ENCODE assay signal across 26 mouse cellular contexts in genomic region chrX:99167550-99167949, GRCm38 (mm10). TPM values are rescaled to one million over a fixed set of nuclear protein-coding genes. Genes with fewer than 3 reads are reported as not detected.
DNase-seq lines count a peak whose midpoint lies in the region; ATAC-seq and TF ChIP-seq lines count a peak whose summit lies in the region.
"Had no signal": no experiment of that assay in that cellular context is flagged by ENCODE, and none has a peak within 500 bp of the region (broad histone marks: within the 10 kb centered on the region; RNA-seq: fewer than 3 reads in every experiment).

No protein-coding gene starts in this region.

- peaks cover 3% of the 10 kb centered on the region for H3K4me1 ChIP-seq in liver, adult 2 months (ENCODE audit: control insufficient read depth, insufficient read depth, low read length)
- no peaks in the 10 kb centered on the region; the same call in 1 of the 2 replicates for H3K4me1 ChIP-seq in liver, embryonic 11.5 days (replicated peaks; ENCODE audit: control insufficient read depth, insufficient read depth, low read length)
- H3K4me1 ChIP-seq in liver, embryonic 16.5 days (ENCODE audit: control insufficient read depth, low read depth, low read length) = no peaks in the 10 kb centered on the region
- 0 out of 2 replicates have a peak, but pooled peaks cover 3% of the 10 kb centered on the region for H3K4me1 ChIP-seq in liver, embryonic 12.5 days
- H3K4me1 ChIP-seq in midbrain, embryonic 11.5 days (ENCODE audit: control insufficient read depth, insufficient read depth, low read length) = no peaks in the 10 kb centered on the region
- H3K4me1 ChIP-seq in midbrain, embryonic 13.5 days (replicated peaks) = no peaks in the 10 kb centered on the region
- H3K4me1 ChIP-seq in liver, postnatal 0 days (ENCODE audit: insufficient read depth) = no peaks in the 10 kb centered on the region
- H3K4me1 ChIP-seq: embryonic facial prominence, embryonic 15.5 days; forebrain, embryonic 12.5 days had no signal

- TF ChIP-seq EP300 in liver, postnatal 0 days (IDR thresholded peaks at IDR 0.05; ENCODE audit: low read depth) = no peak

- no peaks in the 10 kb centered on the region for H3K79me2 ChIP-seq in liver, adult 2 months (ENCODE audit: control insufficient read depth, insufficient read depth, low read length)

- no peak overlapping the region for H3K9ac ChIP-seq in liver, adult 2 months (ENCODE audit: low read depth, low read length)
- H3K9ac ChIP-seq in liver, embryonic 11.5 days (ENCODE audit: low read depth, low read length) = no peak overlapping the region
- H3K9ac ChIP-seq in liver, embryonic 16.5 days (ENCODE audit: low read depth, low read length) = no peak overlapping the region
- H3K9ac ChIP-seq in liver, embryonic 12.5 days = no peak overlapping the region
- no peak overlapping the region for H3K9ac ChIP-seq in midbrain, embryonic 11.5 days (ENCODE audit: low read length)
- no peak overlapping the region for H3K9ac ChIP-seq in midbrain, embryonic 13.5 days (replicated peaks)
- H3K9ac ChIP-seq in liver, postnatal 0 days (replicated peaks) = no peak overlapping the region
- H3K9ac ChIP-seq: embryonic facial prominence, embryonic 13.5 days; embryonic facial prominence, embryonic 15.5 days; forebrain, embryonic 12.5 days had no signal

- TF ChIP-seq POLR2A in liver, adult 2 months (IDR thresholded peaks at IDR 0.05; ENCODE audit: extremely low read depth, insufficient read depth, low read length) = no peak

- no peaks in the 10 kb centered on the region for H3K36me3 ChIP-seq in liver, adult 2 months (ENCODE audit: control insufficient read depth, insufficient read depth, low read length)
- H3K36me3 ChIP-seq in liver, embryonic 11.5 days (ENCODE audit: control insufficient read depth, insufficient read depth, low read length) = no peaks in the 10 kb centered on the region
- no peaks in the 10 kb centered on the region for H3K36me3 ChIP-seq in liver, embryonic 16.5 days (ENCODE audit: control insufficient read depth, insufficient read depth)
- H3K36me3 ChIP-seq in liver, embryonic 12.5 days = no peaks in the 10 kb centered on the region
- no peaks in the 10 kb centered on the region for H3K36me3 ChIP-seq in midbrain, embryonic 11.5 days (ENCODE audit: control insufficient read depth, insufficient read depth, low read length)
- H3K36me3 ChIP-seq in midbrain, embryonic 13.5 days = no peaks in the 10 kb centered on the region
- no peaks in the 10 kb centered on the region for H3K36me3 ChIP-seq in liver, postnatal 0 days (replicated peaks; ENCODE audit: insufficient read depth, low read length)
- H3K36me3 ChIP-seq: embryonic facial prominence, embryonic 13.5 days; embryonic facial prominence, embryonic 15.5 days; forebrain, embryonic 10.5 days; forebrain, embryonic 12.5 days had no signal

- no peaks in the 10 kb centered on the region for H3K27me3 ChIP-seq in liver, adult 2 months (ENCODE audit: control insufficient read depth, insufficient read depth, low read length)
- H3K27me3 ChIP-seq in liver, embryonic 11.5 days (replicated peaks; ENCODE audit: control insufficient read depth, insufficient read depth, low read length) = peaks cover 22% of the 10 kb centered on the region
- H3K27me3 ChIP-seq in liver, embryonic 16.5 days (ENCODE audit: control insufficient read depth, insufficient read depth, low read depth, low read length) = peaks cover 2% of the 10 kb centered on the region
- peaks cover 46% of the 10 kb centered on the region for H3K27me3 ChIP-seq in liver, embryonic 12.5 days (replicated peaks)
- peaks cover 19% of the 10 kb centered on the region for H3K27me3 ChIP-seq in midbrain, embryonic 11.5 days (ENCODE audit: control insufficient read depth, insufficient read depth, low read length)
- H3K27me3 ChIP-seq in midbrain, embryonic 13.5 days = peaks cover 68% of the 10 kb centered on the region; the same call in 1 of the 2 replicates
- peaks cover 9% of the 10 kb centered on the region; the same call in 1 of the 2 replicates for H3K27me3 ChIP-seq in liver, postnatal 0 days (ENCODE audit: insufficient read depth, low read length)
- H3K27me3 ChIP-seq: Patski had no signal

- no peak for ATAC-seq in liver, embryonic 11.5 days (replicated peaks; ENCODE audit: low FRiP score)
- ATAC-seq in liver, embryonic 16.5 days (ENCODE audit: low read depth) = peak; percentile 64; the same call in 1 of the 2 replicates
- no peak for ATAC-seq in liver, embryonic 12.5 days
- ATAC-seq in midbrain, embryonic 11.5 days (ENCODE audit: low FRiP score) = no peak
- ATAC-seq in midbrain, embryonic 13.5 days = no peak
- peak; percentile 88 for ATAC-seq in liver, postnatal 0 days
- ATAC-seq: activated CD4-positive, CD25-positive, alpha-beta regulatory T cell, adult 4 months; forebrain, embryonic 14.5 days; forebrain, embryonic 16.5 days; Patski had no signal

- DNase-seq in liver, adult 2 months (ENCODE audit: extremely low read depth, low read depth, low spot score) = peak; percentile 10
- no peak for DNase-seq in liver, embryonic 11.5 days (ENCODE audit: low spot score)
- peak; percentile 17 for DNase-seq in midbrain, embryonic 11.5 days (ENCODE audit: low spot score, missing footprints)
- peak; percentile 43 for DNase-seq in liver, postnatal 0 days
- DNase-seq in spleen, postnatal 14 days (ENCODE audit: low spot score in 2 of 2) = no peak
- DNase-seq: adrenal gland, adult 8-10 months; adrenal gland, postnatal 14 days; adrenal gland, postnatal 36 days; cerebellum, adult 18-20 months; cerebellum, adult 8-10 months; cerebellum, adult 9-11 months; cerebellum, postnatal 14 days; cerebellum, postnatal 36 days; embryo, embryonic 11 days had no signal

- H3K27ac ChIP-seq in liver, adult 2 months (replicated peaks; ENCODE audit: insufficient read depth, low read depth, low read length) = no peak overlapping the region
- H3K27ac ChIP-seq in liver, embryonic 11.5 days (ENCODE audit: low read depth, low read length) = no peak overlapping the region
- no peak overlapping the region for H3K27ac ChIP-seq in liver, embryonic 16.5 days (ENCODE audit: low read length)
- H3K27ac ChIP-seq in liver, embryonic 12.5 days = no peak overlapping the region
- no peak overlapping the region for H3K27ac ChIP-seq in midbrain, embryonic 11.5 days (ENCODE audit: low read depth, low read length)
- H3K27ac ChIP-seq in midbrain, embryonic 13.5 days = no peak overlapping the region
- no peak overlapping the region for H3K27ac ChIP-seq in liver, postnatal 0 days (ENCODE audit: low read depth)
- H3K27ac ChIP-seq: embryonic facial prominence, embryonic 13.5 days; embryonic facial prominence, embryonic 15.5 days; forebrain, embryonic 10.5 days; forebrain, embryonic 12.5 days had no signal

- no peak overlapping the region for H3K4me2 ChIP-seq in liver, embryonic 11.5 days
- no peak overlapping the region for H3K4me2 ChIP-seq in liver, embryonic 16.5 days (ENCODE audit: low read depth, low read length)
- no peak overlapping the region for H3K4me2 ChIP-seq in liver, embryonic 12.5 days
- H3K4me2 ChIP-seq in midbrain, embryonic 11.5 days = no peak overlapping the region
- no peak overlapping the region for H3K4me2 ChIP-seq in midbrain, embryonic 13.5 days (replicated peaks)
- H3K4me2 ChIP-seq in liver, postnatal 0 days (ENCODE audit: low read depth, low read length) = no peak overlapping the region
- H3K4me2 ChIP-seq: embryonic facial prominence, embryonic 13.5 days; embryonic facial prominence, embryonic 15.5 days; forebrain, embryonic 12.5 days had no signal

- H3K4me3 ChIP-seq in liver, adult 2 months (ENCODE audit: insufficient read depth, low read depth, low read length) = no peak overlapping the region
- no peak overlapping the region for H3K4me3 ChIP-seq in liver, embryonic 11.5 days (ENCODE audit: low read depth, low read length)
- H3K4me3 ChIP-seq in liver, embryonic 16.5 days (ENCODE audit: low read depth, low read length) = no peak overlapping the region
- no peak overlapping the region for H3K4me3 ChIP-seq in liver, embryonic 12.5 days
- no peak overlapping the region for H3K4me3 ChIP-seq in midbrain, embryonic 11.5 days (ENCODE audit: low read depth, low read length)
- no peak overlapping the region for H3K4me3 ChIP-seq in midbrain, embryonic 13.5 days (replicated peaks)
- no peak overlapping the region for H3K4me3 ChIP-seq in liver, postnatal 0 days (ENCODE audit: low read depth, low read length)
- H3K4me3 ChIP-seq: embryonic facial prominence, embryonic 13.5 days; embryonic facial prominence, embryonic 15.5 days; erythroblast, embryonic 14.5 days; forebrain, embryonic 10.5 days; forebrain, embryonic 12.5 days had no signal

- H3K9me3 ChIP-seq in liver, embryonic 11.5 days (ENCODE audit: control insufficient read depth, low read length) = no peaks in the 10 kb centered on the region
- no peaks in the 10 kb centered on the region for H3K9me3 ChIP-seq in liver, embryonic 16.5 days (replicated peaks; ENCODE audit: control insufficient read depth, low read length)
- no peaks in the 10 kb centered on the region for H3K9me3 ChIP-seq in liver, embryonic 12.5 days (replicated peaks)
- H3K9me3 ChIP-seq in midbrain, embryonic 11.5 days (ENCODE audit: control insufficient read depth, low read length) = no peaks in the 10 kb centered on the region
- no peaks in the 10 kb centered on the region for H3K9me3 ChIP-seq in midbrain, embryonic 13.5 days
- H3K9me3 ChIP-seq in liver, postnatal 0 days (ENCODE audit: low read length) = no peaks in the 10 kb centered on the region
- H3K9me3 ChIP-seq: embryonic facial prominence, embryonic 13.5 days; embryonic facial prominence, embryonic 15.5 days; forebrain, embryonic 10.5 days; forebrain, embryonic 12.5 days had no signal

- TF ChIP-seq CTCF in liver, adult 2 months (IDR thresholded peaks at IDR 0.05; ENCODE audit: low read depth, low read length) = no peak
- TF ChIP-seq CTCF in liver, postnatal 0 days (IDR thresholded peaks at IDR 0.05; ENCODE audit: low read depth) = no peak

- 25% methylated on average over 7 of the region's 7 CpGs for WGBS in liver, adult 2 months
- 54% methylated on average over 7 of the region's 7 CpGs for whole genome bisulfite sequencing in liver, embryonic 11.5 days
- 56% methylated on average over 7 of the region's 7 CpGs for WGBS in liver, embryonic 16.5 days (ENCODE audit: insufficient replicate concordance)
- 44% methylated on average over 7 of the region's 7 CpGs for WGBS in liver, embryonic 12.5 days (ENCODE audit: insufficient replicate concordance)
- WGBS in midbrain, embryonic 11.5 days = 67% methylated on average over 7 of the region's 7 CpGs
- WGBS in midbrain, embryonic 13.5 days = 80% methylated on average over 7 of the region's 7 CpGs
- 46% methylated on average over 7 of the region's 7 CpGs for WGBS in liver, postnatal 0 days (ENCODE audit: insufficient replicate concordance)

RNA-seq across cellular contexts. Expression of gene Efnb1, which starts 31.6 kb away (rescaled TPM):
- total RNA-seq in liver, adult 2 months (2014; rRNA removed) = 4.9 and 5.4 TPM in 2 replicates
- 12.4 TPM in 2 replicates for polyA plus RNA-seq in liver, adult 2 months (2012; rRNA removed)
- polyA plus RNA-seq in liver, embryonic 11.5 days (2014; fragmentation: Nextera tagmentation; extraction: Ambion mirVana) = 15.9 and 17.9 TPM in 2 replicates
- 3.4 and 4.2 TPM in 2 replicates for polyA plus RNA-seq in liver, embryonic 16.5 days (2015; fragmentation: Nextera tagmentation; extraction: Ambion mirVana)
- polyA plus RNA-seq in liver, embryonic 12.5 days (2016; fragmentation: Nextera tagmentation; extraction: Ambion mirVana) = 9.7 and 10.4 TPM in 2 replicates
- 34.7 and 38.3 TPM in 2 replicates for polyA plus RNA-seq in midbrain, embryonic 11.5 days (2014; fragmentation: Nextera tagmentation; extraction: Ambion mirVana)
- polyA plus RNA-seq in midbrain, embryonic 13.5 days (2015; fragmentation: Nextera tagmentation; extraction: Ambion mirVana) = 24.1 and 36.5 TPM in 2 replicates
- polyA plus RNA-seq in liver, postnatal 0 days (2015; fragmentation: Nextera tagmentation; extraction: Ambion mirVana) = 4.9 and 6.5 TPM in 2 replicates

Comparison
In these comparisons a context has a peak if more than half of its experiments do, and no peak if none do; other contexts are left out.
1. DNase-seq: peak in liver, adult 2 months (single experiment), midbrain, embryonic 11.5 days (single experiment) and liver, postnatal 0 days (single experiment); none in liver, embryonic 11.5 days (single experiment) and spleen, postnatal 14 days (0 of 2).
2. ATAC-seq: peak in liver, embryonic 16.5 days (single experiment) and liver, postnatal 0 days (single experiment); none in liver, embryonic 11.5 days (single experiment), liver, embryonic 12.5 days (single experiment), midbrain, embryonic 11.5 days (single experiment) and midbrain, embryonic 13.5 days (single experiment).